Mouse (Mus musculus): ENCODE data around the gene Spn. TPM values are rescaled to one million over a fixed set of nuclear protein-coding genes. Genes with fewer than 3 reads are reported as not detected.

The Spn gene
- total and polyA plus RNA-seq, 3 experiments: 0.78 to 2.9 (median 0.80) TPM

DNA sequence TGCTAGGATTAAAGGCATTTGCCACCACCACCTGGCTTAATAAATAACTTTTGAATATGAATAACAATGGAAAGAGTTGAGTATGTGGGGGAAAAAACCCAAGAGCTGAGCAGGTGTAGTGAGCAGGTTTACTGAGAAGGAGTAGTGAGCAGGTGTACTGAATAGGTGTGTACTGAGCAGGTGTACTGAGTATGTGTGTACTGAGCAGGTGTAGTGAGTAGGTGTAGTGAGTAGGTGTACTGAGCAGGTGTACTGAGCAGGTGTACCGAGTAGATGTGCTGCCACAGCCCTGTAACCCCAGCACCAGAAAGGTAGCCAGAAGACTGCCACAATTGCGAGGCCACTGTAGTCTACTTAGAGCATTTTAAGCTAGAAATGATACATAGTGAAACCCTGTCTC, 52.8 kb downstream of the Spn start:
- DNase-seq: no peak
- Histone ChIP-seq H3K27me3 (ENCODE audit: control insufficient read depth, insufficient read depth, low read length) (no peaks in the 10 kb centered on the region), H3K79me2 (replicated peaks; ENCODE audit: control insufficient read depth, insufficient read depth, low read length) (no peaks in the 10 kb centered on the region), H3K27ac (no peak overlapping the region), H3K4me3 (no peak overlapping the region), H3K36me3 (ENCODE audit: control insufficient read depth, insufficient read depth, low read length) (no peaks in the 10 kb centered on the region), H3K9ac (ENCODE audit: low read depth, low read length) (no peak overlapping the region), H3K4me1 (ENCODE audit: control insufficient read depth, insufficient read depth, low read length) (no peaks in the 10 kb centered on the region)
- WGBS: 80% methylated on average over 2 of the region's 2 CpGs
- intact Hi-C loops (cut with DNase I): no loop called here
- TF ChIP-seq CTCF (IDR thresholded peaks at IDR 0.05): no peak
- no peak for TF ChIP-seq POLR2A (IDR thresholded peaks at IDR 0.05; ENCODE audit: insufficient read depth, low read depth, low read length)

- no peaks in the 10 kb centered on the region for H3K4me1 ChIP-seq (ENCODE audit: control insufficient read depth, insufficient read depth, low read length)
- intact Hi-C loops (cut with DNase I): no loop called here
- no peaks in the 10 kb centered on the region for H3K79me2 ChIP-seq (replicated peaks; ENCODE audit: control insufficient read depth, insufficient read depth, low read length)
- no peaks in the 10 kb centered on the region for H3K36me3 ChIP-seq (ENCODE audit: control insufficient read depth, insufficient read depth, low read length)
- 65% methylated on average over 4 of the region's 4 CpGs for WGBS
- H3K4me3 ChIP-seq: no peak overlapping the region
- DNase-seq: no peak
- no peak for TF ChIP-seq POLR2A (IDR thresholded peaks at IDR 0.05; ENCODE audit: insufficient read depth, low read depth, low read length)
- no peak for TF ChIP-seq EP300 (IDR thresholded peaks at IDR 0.05; ENCODE audit: insufficient read depth, low read depth, low read length)
- TF ChIP-seq CTCF (IDR thresholded peaks at IDR 0.05): no peak
- no peak overlapping the region for H3K27ac ChIP-seq
- no peaks in the 10 kb centered on the region for H3K27me3 ChIP-seq (ENCODE audit: control insufficient read depth, insufficient read depth, low read length)
- H3K9ac ChIP-seq (ENCODE audit: low read depth, low read length): no peak overlapping the region
These were observed 53.9 kb downstream of the Spn start for GRCm38 (mm10) chr7:127083689-127084088.

DNA sequence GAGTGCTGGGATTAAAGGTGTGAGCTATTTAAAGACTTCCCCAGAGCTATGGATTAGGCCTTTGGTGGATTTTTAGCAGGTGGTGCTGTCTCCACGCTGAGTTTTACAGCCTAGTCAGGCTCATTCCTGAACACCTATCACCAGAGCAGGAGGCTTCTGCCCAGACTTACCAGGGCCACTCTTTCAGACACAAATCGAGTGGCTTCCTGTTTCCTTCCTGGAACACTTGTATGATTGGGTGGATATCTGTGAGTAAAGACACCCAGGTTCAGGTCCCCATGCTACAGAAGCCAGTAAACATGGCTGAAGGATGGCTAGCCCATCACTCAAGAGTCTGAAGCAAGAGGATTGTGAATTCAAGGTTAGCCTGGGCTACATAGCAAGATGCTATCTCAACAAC, 54.6 kb downstream of the Spn start:
- DNase-seq: no peak
- H3K27ac ChIP-seq: no peak overlapping the region
- no peak overlapping the region for H3K4me3 ChIP-seq
- no peaks in the 10 kb centered on the region for H3K4me1 ChIP-seq (ENCODE audit: control insufficient read depth, insufficient read depth, low read length)
- H3K27me3 ChIP-seq (ENCODE audit: control insufficient read depth, insufficient read depth, low read length): no peaks in the 10 kb centered on the region
- no peaks in the 10 kb centered on the region for H3K79me2 ChIP-seq (replicated peaks; ENCODE audit: control insufficient read depth, insufficient read depth, low read length)
- intact Hi-C loops (cut with DNase I): no loop called here
- no peak for TF ChIP-seq EP300 (IDR thresholded peaks at IDR 0.05; ENCODE audit: insufficient read depth, low read depth, low read length)
- no peak for TF ChIP-seq POLR2A (IDR thresholded peaks at IDR 0.05; ENCODE audit: insufficient read depth, low read depth, low read length)
- no peak for TF ChIP-seq CTCF (IDR thresholded peaks at IDR 0.05)
- 36% methylated on average over 2 of the region's 2 CpGs for WGBS
- no peaks in the 10 kb centered on the region for H3K36me3 ChIP-seq (ENCODE audit: control insufficient read depth, insufficient read depth, low read length)
- no peak overlapping the region for H3K9ac ChIP-seq (ENCODE audit: low read depth, low read length)

GRCm38 (mm10) chr7:127082271-127082670, 55.4 kb downstream of the Spn start:
- intact Hi-C loops (cut with DNase I): no loop called here
- TF ChIP-seq POLR2A (IDR thresholded peaks at IDR 0.05; ENCODE audit: insufficient read depth, low read depth, low read length): no peak
- TF ChIP-seq EP300 (IDR thresholded peaks at IDR 0.05; ENCODE audit: insufficient read depth, low read depth, low read length): no peak
- TF ChIP-seq CTCF (IDR thresholded peaks at IDR 0.05): no peak
- H3K27me3 ChIP-seq (ENCODE audit: control insufficient read depth, insufficient read depth, low read length): no peaks in the 10 kb centered on the region
- no peaks in the 10 kb centered on the region for H3K4me1 ChIP-seq (ENCODE audit: control insufficient read depth, insufficient read depth, low read length)
- no peak overlapping the region for H3K9ac ChIP-seq (ENCODE audit: low read depth, low read length)
- no peaks in the 10 kb centered on the region for H3K36me3 ChIP-seq (ENCODE audit: control insufficient read depth, insufficient read depth, low read length)
- H3K79me2 ChIP-seq (replicated peaks; ENCODE audit: control insufficient read depth, insufficient read depth, low read length): no peaks in the 10 kb centered on the region
- H3K4me3 ChIP-seq: no peak overlapping the region
- DNase-seq: no peak
- 55% methylated on average over 8 of the region's 8 CpGs for WGBS
- H3K27ac ChIP-seq: no peak overlapping the region

Other genes starting within 250 kb of the Spn start
- gene Tmem219, start 214.9 kb downstream of the Spn start, total RNA-seq (2021): 10 to 100 TPM in 1 of 2 experiments, 1 to 10 TPM in 1; 8.6 to 12.0 TPM
- 27.1 and 33.6 TPM in 2 replicates for gene Tmem219, start 214.9 kb downstream of the Spn start, polyA plus RNA-seq (2012; rRNA removed)
- 1 to 10 TPM; 6.7 TPM for gene Kctd13, start 208.9 kb downstream of the Spn start, total RNA-seq (2021)
- 12.7 and 13.7 TPM in 2 replicates for gene Kctd13, start 208.9 kb downstream of the Spn start, polyA plus RNA-seq (2012; rRNA removed)
- gene Asphd1, start 188.2 kb downstream of the Spn start, total RNA-seq (2021): not detected
- 0.08 and 0.29 TPM in 2 replicates for gene Asphd1, start 188.2 kb downstream of the Spn start, polyA plus RNA-seq (2012; rRNA removed)
- 1 to 10 TPM; 5.6 to 6.1 TPM for gene Sez6l2, start 187.3 kb downstream of the Spn start, total RNA-seq (2021)
- 5.0 and 5.4 TPM in 2 replicates for gene Sez6l2, start 187.3 kb downstream of the Spn start, polyA plus RNA-seq (2012; rRNA removed)
- gene Cdipt, start 161.9 kb downstream of the Spn start, total RNA-seq (2021): 10 to 100 TPM; 44.4 to 45.9 TPM
- gene Cdipt, start 161.9 kb downstream of the Spn start, polyA plus RNA-seq (2012; rRNA removed): 133 and 170 TPM in 2 replicates
- under 1 TPM in 1 of 2 experiments, not detected in 1; 0.39 TPM for gene Cdiptos, start 161.7 kb downstream of the Spn start, total RNA-seq (2021)
- 2.0 and 2.5 TPM in 2 replicates for gene Cdiptos, start 161.7 kb downstream of the Spn start, polyA plus RNA-seq (2012; rRNA removed)
- gene Mvp, start 123.2 kb downstream of the Spn start, total RNA-seq (2021): 10 to 100 TPM; 50.4 to 59.1 TPM
- 48.8 and 50.7 TPM in 2 replicates for gene Mvp, start 123.2 kb downstream of the Spn start, polyA plus RNA-seq (2012; rRNA removed)
- not detected for gene Pagr1b, start 121.3 kb downstream of the Spn start, total RNA-seq (2021)
- not detected in 2 replicates for gene Pagr1b, start 121.3 kb downstream of the Spn start, polyA plus RNA-seq (2012; rRNA removed)
- gene Pagr1a, start 120.5 kb downstream of the Spn start, total RNA-seq (2021): 10 to 100 TPM; 12.8 to 21.4 TPM
- gene Pagr1a, start 120.5 kb downstream of the Spn start, polyA plus RNA-seq (2012; rRNA removed): 3.6 and 4.3 TPM in 2 replicates
- 10 to 100 TPM; 15.9 to 25.8 TPM for gene Gm42742, start 116.7 kb downstream of the Spn start, total RNA-seq (2021)
- gene Gm42742, start 116.7 kb downstream of the Spn start, polyA plus RNA-seq (2012; rRNA removed): 21.7 and 24.3 TPM in 2 replicates
- under 1 TPM; 0.63 to 0.77 TPM for gene Prrt2, start 116.6 kb downstream of the Spn start, total RNA-seq (2021)
- gene Prrt2, start 116.6 kb downstream of the Spn start, polyA plus RNA-seq (2012; rRNA removed): 5.7 and 8.0 TPM in 2 replicates
- 10 to 100 TPM; 56.5 to 59.8 TPM for gene Maz, start 110.8 kb downstream of the Spn start, total RNA-seq (2021)
- 53.7 and 57.1 TPM in 2 replicates for gene Maz, start 110.8 kb downstream of the Spn start, polyA plus RNA-seq (2012; rRNA removed)
- gene Kif22, start 95.4 kb downstream of the Spn start, total RNA-seq (2021): under 1 TPM; 0.65 to 0.84 TPM
- gene Kif22, start 95.4 kb downstream of the Spn start, polyA plus RNA-seq (2012; rRNA removed): 0.39 and 0.59 TPM in 2 replicates
- not detected for gene Zg16, start 50.5 kb downstream of the Spn start, total RNA-seq (2021)
- not detected in 2 replicates for gene Zg16, start 50.5 kb downstream of the Spn start, polyA plus RNA-seq (2012; rRNA removed)
- gene AI467606, start 46.5 kb downstream of the Spn start, total RNA-seq (2021): 1 to 10 TPM; 1.5 to 2.1 TPM
- 2.7 and 4.7 TPM in 2 replicates for gene AI467606, start 46.5 kb downstream of the Spn start, polyA plus RNA-seq (2012; rRNA removed)
- gene Qprt, start 15.6 kb downstream of the Spn start, total RNA-seq (2021): not detected
- 0.25 and 0.32 TPM in 2 replicates for gene Qprt, start 15.6 kb downstream of the Spn start, polyA plus RNA-seq (2012; rRNA removed)
- gene Cd2bp2, start 58.2 kb upstream of the Spn start, total RNA-seq (2021): 10 to 100 TPM; 33.4 to 35.2 TPM
- gene Cd2bp2, start 58.2 kb upstream of the Spn start, polyA plus RNA-seq (2012; rRNA removed): 18.2 and 26.9 TPM in 2 replicates
- gene Tbc1d10b, start 70.6 kb upstream of the Spn start, total RNA-seq (2021): 10 to 100 TPM; 20.5 to 22.0 TPM
- 13.6 and 17.4 TPM in 2 replicates for gene Tbc1d10b, start 70.6 kb upstream of the Spn start, polyA plus RNA-seq (2012; rRNA removed)
- 1 to 10 TPM; 3.5 TPM for gene Mylpf, start 71.1 kb upstream of the Spn start, total RNA-seq (2021)
- 0.74 and 1.1 TPM in 2 replicates for gene Mylpf, start 71.1 kb upstream of the Spn start, polyA plus RNA-seq (2012; rRNA removed)
- 1 to 10 TPM; 6.0 to 6.3 TPM for gene Zfp553, start 95.2 kb upstream of the Spn start, total RNA-seq (2021)
- gene Zfp553, start 95.2 kb upstream of the Spn start, polyA plus RNA-seq (2012; rRNA removed): 5.0 and 6.5 TPM in 2 replicates
- 1 to 10 TPM; 2.5 to 4.7 TPM for gene Sept1, start 95.3 kb upstream of the Spn start, total RNA-seq (2021)
- 6.2 and 13.0 TPM in 2 replicates for gene Sept1, start 95.3 kb upstream of the Spn start, polyA plus RNA-seq (2012; rRNA removed)
- 10 to 100 TPM; 14.7 to 21.0 TPM for gene Zfp771, start 106.5 kb upstream of the Spn start, total RNA-seq (2021)
- gene Zfp771, start 106.5 kb upstream of the Spn start, polyA plus RNA-seq (2012; rRNA removed): 16.9 and 30.0 TPM in 2 replicates
- gene Dctpp1, start 122.9 kb upstream of the Spn start, total RNA-seq (2021): 10 to 100 TPM; 38.7 to 44.6 TPM
- gene Dctpp1, start 122.9 kb upstream of the Spn start, polyA plus RNA-seq (2012; rRNA removed): 42.0 and 46.6 TPM in 2 replicates
- 10 to 100 TPM; 27.2 to 32.9 TPM for gene Sephs2, start 136.2 kb upstream of the Spn start, total RNA-seq (2021)
- 14.8 and 22.5 TPM in 2 replicates for gene Sephs2, start 136.2 kb upstream of the Spn start, polyA plus RNA-seq (2012; rRNA removed)
- 1 to 10 TPM; 1.7 to 2.3 TPM for gene Itgal, start 158.4 kb upstream of the Spn start, total RNA-seq (2021)
- gene Itgal, start 158.4 kb upstream of the Spn start, polyA plus RNA-seq (2012; rRNA removed): 3.0 and 5.0 TPM in 2 replicates
- gene Zfp768, start 207.8 kb upstream of the Spn start, total RNA-seq (2021): 10 to 100 TPM; 36.5 to 37.2 TPM
- gene Zfp768, start 207.8 kb upstream of the Spn start, polyA plus RNA-seq (2012; rRNA removed): 30.8 and 31.6 TPM in 2 replicates
- gene Zfp747, start 238.2 kb upstream of the Spn start, total RNA-seq (2021): 1 to 10 TPM; 4.3 to 5.3 TPM
- gene Zfp747, start 238.2 kb upstream of the Spn start, polyA plus RNA-seq (2012; rRNA removed): 2.9 and 3.9 TPM in 2 replicates
- gene 9130019O22Rik, start 249.3 kb upstream of the Spn start, total RNA-seq (2021): 1 to 10 TPM; 2.3 to 2.4 TPM
- gene 9130019O22Rik, start 249.3 kb upstream of the Spn start, polyA plus RNA-seq (2012; rRNA removed): 1.7 and 2.4 TPM in 2 replicates

All from heart, adult 2 months (tissue).